In the genomic region with DNA sequence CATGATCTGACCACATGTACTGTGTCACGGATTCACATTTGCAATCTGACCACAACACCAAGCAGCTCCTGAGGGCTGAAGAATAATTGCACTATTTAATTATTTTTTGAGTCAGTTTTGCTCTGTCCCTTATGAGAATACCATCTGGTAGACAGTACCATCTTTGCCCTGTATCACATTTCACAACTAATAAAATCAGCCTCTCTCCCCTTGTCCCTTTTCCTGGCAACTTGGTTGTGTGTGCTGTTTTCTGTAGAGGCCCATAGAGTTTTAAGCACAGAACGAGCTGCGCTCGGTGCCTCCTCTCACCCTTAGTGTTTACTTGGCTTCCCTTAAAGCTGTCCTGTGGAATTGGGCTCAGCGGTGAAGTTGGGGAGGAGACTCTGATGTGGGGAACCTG, we compare ENCODE assay signal across 19 mouse cellular contexts.
"Had no signal": no experiment of that assay in that cellular context is flagged by ENCODE, and none has a peak within 500 bp of the region (broad histone marks: within the 10 kb centered on the region; RNA-seq: fewer than 3 reads in every experiment).

No protein-coding gene starts in this region.

- DNase-seq: lung, adult 18-20 months; lung, embryonic 14.5 days; lung, postnatal 10 days; lung, postnatal 4 days; midbrain, embryonic 14.5 days; retina, postnatal 1 day; right cerebral cortex, adult 18-20 months; right cerebral cortex, postnatal 25 days; right cerebral cortex, postnatal 4 days; spleen, adult 18-20 months; thymus, adult 18-20 months; thymus, postnatal 14 days; thymus, postnatal 36 days had no signal

- H3K9ac ChIP-seq: lung, embryonic 14.5 days; midbrain, embryonic 12.5 days; neural tube, embryonic 13.5 days; neural tube, embryonic 15.5 days had no signal

- H3K4me3 ChIP-seq: midbrain, embryonic 10.5 days; midbrain, embryonic 12.5 days; myocyte; neural tube, embryonic 13.5 days; neural tube, embryonic 15.5 days had no signal

- H3K27ac ChIP-seq: midbrain, embryonic 10.5 days; midbrain, embryonic 12.5 days; neural tube, embryonic 13.5 days; neural tube, embryonic 15.5 days had no signal

- H3K9me3 ChIP-seq: midbrain, embryonic 10.5 days; midbrain, embryonic 12.5 days; neural tube, embryonic 13.5 days; neural tube, embryonic 15.5 days had no signal

- H3K4me2 ChIP-seq: lung, embryonic 14.5 days; midbrain, embryonic 12.5 days; neural tube, embryonic 13.5 days; neural tube, embryonic 15.5 days had no signal

- H3K27me3 ChIP-seq: midbrain, embryonic 12.5 days; neural tube, embryonic 13.5 days; neural tube, embryonic 15.5 days had no signal

- ATAC-seq: midbrain, embryonic 16.5 days had no signal

- H3K36me3 ChIP-seq: midbrain, embryonic 10.5 days; midbrain, embryonic 12.5 days; neural tube, embryonic 13.5 days; neural tube, embryonic 15.5 days had no signal

- H3K4me1 ChIP-seq: midbrain, embryonic 10.5 days; midbrain, embryonic 12.5 days; neural tube, embryonic 13.5 days; neural tube, embryonic 15.5 days had no signal
